18 mouse cellular contexts compared by ENCODE assay signal in the genomic region with DNA sequence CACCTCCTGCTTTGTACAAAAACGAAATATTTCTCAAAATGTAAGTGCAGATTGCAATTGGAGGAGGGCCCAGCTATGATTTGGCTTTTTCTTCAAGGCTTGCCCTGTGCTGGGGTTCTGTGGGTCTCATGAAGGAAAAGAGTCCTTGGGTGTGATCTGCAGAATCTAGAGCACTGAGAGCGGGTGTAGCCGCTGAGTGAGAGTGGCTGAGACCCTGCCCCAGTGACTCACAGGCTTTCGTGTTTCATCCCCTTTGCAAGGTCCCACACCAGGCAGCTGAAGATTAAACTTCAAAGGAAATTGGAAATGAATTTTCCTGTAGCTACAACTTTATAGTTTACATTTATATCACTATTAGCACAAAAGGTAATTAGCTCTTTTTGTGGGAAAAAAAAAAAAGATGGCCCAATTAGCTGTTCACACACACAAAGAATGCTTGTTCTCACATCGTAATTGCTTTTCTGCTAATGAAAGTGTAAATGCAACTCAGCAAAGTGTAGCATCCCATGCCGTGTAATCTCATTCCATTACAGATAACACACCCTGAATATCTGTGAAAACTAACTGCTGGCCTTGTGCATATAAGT.
DNase-seq lines count a peak whose midpoint lies in the region; ATAC-seq lines count a peak whose summit lies in the region.
"Had no signal": no experiment of that assay in that cellular context is flagged by ENCODE, and none has a peak within 500 bp of the region (broad histone marks: within the 10 kb centered on the region; RNA-seq: fewer than 3 reads in every experiment).

No protein-coding gene starts in this region.

- peak; percentile 21 for DNase-seq in adrenal gland, postnatal 14 days
- DNase-seq in adrenal gland, postnatal 4 days (ENCODE audit: low spot score in 2 of 2), result no peak
- DNase-seq in hindbrain, embryonic 11.5 days (ENCODE audit: low spot score), result no peak
- DNase-seq in Muller cell, postnatal 12 days (ENCODE audit: inconsistent ontology term), result peak; percentile 22
- peak; percentile 33 for DNase-seq in forebrain, embryonic 14.5 days (ENCODE audit: low spot score)
- no peak for DNase-seq in gastrocnemius, postnatal 36 days
- DNase-seq: cerebellum, adult 18-20 months; cerebellum, adult 9-11 months; cerebellum, postnatal 36 days; gastrocnemius, postnatal 14 days had no signal

- H3K4me1 ChIP-seq in hindbrain, embryonic 16.5 days (ENCODE audit: control insufficient read depth, insufficient read depth, low read depth, low read length), result no peaks in the 10 kb centered on the region
- no peaks in the 10 kb centered on the region for H3K4me1 ChIP-seq in hindbrain, embryonic 11.5 days (replicated peaks; ENCODE audit: control insufficient read depth, insufficient read depth, low read length)
- H3K4me1 ChIP-seq in forebrain, embryonic 14.5 days (ENCODE audit: control insufficient read depth, insufficient read depth, low read length), result no peaks in the 10 kb centered on the region
- H3K4me1 ChIP-seq: heart, embryonic 12.5 days; hindbrain, embryonic 10.5 days; hindbrain, embryonic 15.5 days had no signal

- H3K36me3 ChIP-seq in hindbrain, embryonic 16.5 days (ENCODE audit: control insufficient read depth, insufficient read depth, low read length), result no peaks in the 10 kb centered on the region
- no peaks in the 10 kb centered on the region for H3K36me3 ChIP-seq in hindbrain, embryonic 11.5 days (ENCODE audit: control insufficient read depth, insufficient read depth, low read length)
- H3K36me3 ChIP-seq in forebrain, embryonic 14.5 days (ENCODE audit: control insufficient read depth, insufficient read depth, low read length), result no peaks in the 10 kb centered on the region
- H3K36me3 ChIP-seq: heart, embryonic 12.5 days; hindbrain, embryonic 10.5 days; hindbrain, embryonic 15.5 days had no signal

- H3K4me3 ChIP-seq in hindbrain, embryonic 16.5 days (ENCODE audit: low read length), result no peak overlapping the region
- no peak overlapping the region for H3K4me3 ChIP-seq in hindbrain, embryonic 11.5 days (ENCODE audit: low read depth, low read length)
- no peak overlapping the region for H3K4me3 ChIP-seq in forebrain, embryonic 14.5 days (ENCODE audit: low read depth, low read length)
- H3K4me3 ChIP-seq: heart, embryonic 12.5 days; hindbrain, embryonic 10.5 days; hindbrain, embryonic 15.5 days had no signal

- H3K4me2 ChIP-seq in hindbrain, embryonic 16.5 days (ENCODE audit: low read length), result no peak overlapping the region
- no peak overlapping the region for H3K4me2 ChIP-seq in hindbrain, embryonic 11.5 days (replicated peaks; ENCODE audit: low read depth, low read length)
- H3K4me2 ChIP-seq in forebrain, embryonic 14.5 days (ENCODE audit: low read length), result no peak overlapping the region
- H3K4me2 ChIP-seq: heart, embryonic 12.5 days; hindbrain, embryonic 15.5 days had no signal

- ATAC-seq in hindbrain, embryonic 16.5 days, result 0 out of 2 replicates have a peak, but pooled peaks have one; percentile 6
- no peak for ATAC-seq in hindbrain, embryonic 11.5 days (ENCODE audit: low FRiP score)
- ATAC-seq in forebrain, embryonic 14.5 days, result peak; percentile 45; the same call in 1 of the 2 replicates
- ATAC-seq: activated CD4-positive, CD25-positive, alpha-beta regulatory T cell, adult 4 months; inflammation-experienced regulatory T-cells, adult 6 months; intestine, postnatal 0 days; Patski had no signal

- H3K27ac ChIP-seq in hindbrain, embryonic 16.5 days (ENCODE audit: low read depth, low read length), result no peak overlapping the region
- no peak overlapping the region for H3K27ac ChIP-seq in hindbrain, embryonic 11.5 days (ENCODE audit: low read depth, low read length)
- no peak overlapping the region for H3K27ac ChIP-seq in forebrain, embryonic 14.5 days (ENCODE audit: low read depth, low read length)
- H3K27ac ChIP-seq: hindbrain, embryonic 10.5 days; hindbrain, embryonic 15.5 days had no signal

- WGBS in hindbrain, embryonic 16.5 days, result 70% methylated on average over 6 of the region's 6 CpGs
- 80% methylated on average over 6 of the region's 6 CpGs for WGBS in hindbrain, embryonic 11.5 days
- 20% methylated on average over 6 of the region's 6 CpGs for WGBS in forebrain, embryonic 14.5 days

- no peaks in the 10 kb centered on the region for H3K27me3 ChIP-seq in hindbrain, embryonic 16.5 days (replicated peaks; ENCODE audit: control insufficient read depth, insufficient read depth, low read length)
- no peaks in the 10 kb centered on the region for H3K27me3 ChIP-seq in hindbrain, embryonic 11.5 days (ENCODE audit: control insufficient read depth, insufficient read depth, low read length)
- H3K27me3 ChIP-seq in forebrain, embryonic 14.5 days (replicated peaks; ENCODE audit: control insufficient read depth, insufficient read depth, low read length), result no peaks in the 10 kb centered on the region
- H3K27me3 ChIP-seq: heart, embryonic 12.5 days; hindbrain, embryonic 15.5 days; Patski had no signal

- intact Hi-C loops in gastrocnemius, postnatal 36 days (cut with DNase I), result no loop called here

- H3K9me3 ChIP-seq in hindbrain, embryonic 16.5 days (ENCODE audit: control insufficient read depth, low read length), result no peaks in the 10 kb centered on the region
- H3K9me3 ChIP-seq in hindbrain, embryonic 11.5 days (ENCODE audit: control insufficient read depth, low read length), result no peaks in the 10 kb centered on the region
- H3K9me3 ChIP-seq in forebrain, embryonic 14.5 days (replicated peaks; ENCODE audit: control insufficient read depth, low read length), result no peaks in the 10 kb centered on the region
- H3K9me3 ChIP-seq: heart, embryonic 12.5 days; hindbrain, embryonic 10.5 days; hindbrain, embryonic 15.5 days had no signal

- H3K9ac ChIP-seq in hindbrain, embryonic 16.5 days (ENCODE audit: low read depth, low read length), result no peak overlapping the region
- no peak overlapping the region for H3K9ac ChIP-seq in hindbrain, embryonic 11.5 days (ENCODE audit: low read depth, low read length)
- no peak overlapping the region for H3K9ac ChIP-seq in forebrain, embryonic 14.5 days (ENCODE audit: low read length)
- H3K9ac ChIP-seq: heart, embryonic 12.5 days; hindbrain, embryonic 15.5 days had no signal

Comparison
In these comparisons a context has a peak if more than half of its experiments do, and no peak if none do; other contexts are left out.
1. DNase-seq: peak in adrenal gland, postnatal 14 days (single experiment), Muller cell, postnatal 12 days (single experiment) and forebrain, embryonic 14.5 days (single experiment); none in adrenal gland, postnatal 4 days (0 of 2), hindbrain, embryonic 11.5 days (single experiment) and gastrocnemius, postnatal 36 days (0 of 2).